Mouse (Mus musculus) kidney, adult 2 months (tissue): ENCODE results near the gene Abhd8.

Experiments
- CTCF ChIP-seq: fragments of 200-500 bp; conservative IDR thresholded peaks from 2 replicates; pipeline ENCODE4 v1.5.1; 2011; ENCODE audit warnings: low read depth, mild to moderate bottlenecking, control low read depth, low read length, moderate library complexity, mixed read lengths; ENCODE audit not compliant: insufficient read depth, insufficient read length
- POLR2A ChIP-seq: fragments of 200-500 bp; IDR thresholded peaks from one replicate; pipeline ENCODE4 v1.6.1; 2011; ENCODE audit warnings: low read depth, low read length, control low read depth

DNA sequence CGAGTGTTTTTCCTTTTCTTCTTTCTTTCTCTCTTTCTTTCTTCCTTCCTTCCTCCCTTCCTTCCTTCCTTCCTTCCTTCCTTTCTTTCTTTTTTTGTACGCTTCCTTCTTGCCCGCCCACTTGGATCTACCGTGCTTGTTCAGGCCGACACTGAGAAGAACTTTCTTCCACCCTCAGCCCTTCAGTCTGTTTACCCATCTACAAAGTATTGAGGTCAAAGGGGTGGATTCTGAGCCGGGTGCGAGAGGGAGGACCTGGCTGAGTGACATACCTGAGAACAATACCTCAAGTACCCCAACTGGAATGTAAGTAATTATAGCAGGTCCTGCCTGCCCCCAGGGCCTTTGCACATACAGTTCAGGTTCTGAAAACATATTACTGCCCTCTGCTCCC, 22.7 kb upstream of the Abhd8 start:
- TF ChIP-seq CTCF: no peak
- TF ChIP-seq POLR2A: no peak
